ENCODE assay signal across 10 mouse cellular contexts in the genomic region with DNA sequence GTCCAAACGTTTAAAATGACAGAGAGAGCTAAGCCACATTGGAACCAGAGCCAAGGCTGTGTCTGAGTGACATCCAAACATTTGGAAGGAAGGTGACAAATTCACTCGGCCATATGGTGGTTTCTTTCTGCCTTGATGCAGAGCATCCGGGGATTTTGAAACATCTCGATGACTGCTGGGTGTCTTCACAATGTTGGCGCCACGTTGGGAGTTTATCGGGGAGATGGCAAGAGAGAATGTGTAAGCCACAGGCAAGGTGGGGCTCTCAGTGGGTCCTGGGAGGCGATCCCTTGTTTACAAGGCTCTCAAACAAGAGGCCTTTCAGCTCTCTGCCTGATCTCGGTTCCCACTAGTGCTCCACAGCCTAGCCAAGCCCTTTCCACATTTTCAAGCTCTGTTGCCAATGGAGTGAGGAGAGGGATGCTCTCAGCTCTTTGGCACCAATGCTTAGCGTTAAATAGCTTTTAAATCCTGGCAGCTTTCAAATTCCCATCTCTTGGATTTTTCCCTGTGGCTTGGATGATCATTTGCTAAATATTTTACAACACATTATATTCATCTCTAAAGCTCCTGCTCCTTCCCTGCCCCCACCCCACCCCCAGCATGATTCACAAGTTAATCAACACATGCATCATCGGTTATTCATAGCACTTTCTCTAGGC. TPM values are rescaled to one million over a fixed set of nuclear protein-coding genes. Genes with fewer than 3 reads are reported as not detected.
DNase-seq lines count a peak whose midpoint lies in the region; ATAC-seq and TF ChIP-seq lines count a peak whose summit lies in the region.
"Had no signal": no experiment of that assay in that cellular context is flagged by ENCODE, and none has a peak within 500 bp of the region (broad histone marks: within the 10 kb centered on the region; RNA-seq: fewer than 3 reads in every experiment).

No protein-coding gene starts in this region.

- no peak overlapping the region for H3K27ac ChIP-seq in forebrain, embryonic 13.5 days
- no peak overlapping the region for H3K27ac ChIP-seq in forebrain, embryonic 11.5 days (ENCODE audit: low read depth, low read length)
- H3K27ac ChIP-seq in cortical plate, adult 2 months (ENCODE audit: insufficient read depth, low read length), result peak overlapping the region; percentile 65
- H3K27ac ChIP-seq in midbrain, embryonic 11.5 days (ENCODE audit: low read depth, low read length), result no peak overlapping the region

- intact Hi-C loops in left cerebral cortex, postnatal 36 days (cut with DNase I), result no loop called here

- ATAC-seq in forebrain, embryonic 13.5 days, result peak; percentile 53; the same call in 1 of the 2 replicates
- ATAC-seq in forebrain, embryonic 11.5 days (replicated peaks; ENCODE audit: low FRiP score), result no peak
- no peak for ATAC-seq in midbrain, embryonic 11.5 days (ENCODE audit: low FRiP score)

- H3K4me1 ChIP-seq in forebrain, embryonic 13.5 days, result no peaks in the 10 kb centered on the region
- H3K4me1 ChIP-seq in forebrain, embryonic 11.5 days (replicated peaks; ENCODE audit: control insufficient read depth, insufficient read depth, low read length), result no peaks in the 10 kb centered on the region
- peaks cover 4% of the 10 kb centered on the region for H3K4me1 ChIP-seq in cortical plate, adult 2 months (ENCODE audit: control insufficient read depth, insufficient read depth, low read length)
- no peaks in the 10 kb centered on the region for H3K4me1 ChIP-seq in midbrain, embryonic 11.5 days (ENCODE audit: control insufficient read depth, insufficient read depth, low read length)

- TF ChIP-seq POLR2A in cortical plate, adult 2 months (IDR thresholded peaks at IDR 0.05; ENCODE audit: extremely low read depth, insufficient read depth, low read length), result no peak

- H3K36me3 ChIP-seq in forebrain, embryonic 13.5 days (ENCODE audit: poor library complexity, severe bottlenecking), result no peaks in the 10 kb centered on the region
- no peaks in the 10 kb centered on the region for H3K36me3 ChIP-seq in forebrain, embryonic 11.5 days (ENCODE audit: control insufficient read depth, insufficient read depth, low read length)
- no peaks in the 10 kb centered on the region for H3K36me3 ChIP-seq in midbrain, embryonic 11.5 days (ENCODE audit: control insufficient read depth, insufficient read depth, low read length)

- H3K4me2 ChIP-seq in forebrain, embryonic 13.5 days, result no peak overlapping the region
- H3K4me2 ChIP-seq in forebrain, embryonic 11.5 days (ENCODE audit: low read depth, low read length, severe bottlenecking), result no peak overlapping the region
- H3K4me2 ChIP-seq in midbrain, embryonic 11.5 days, result no peak overlapping the region

- 74% methylated on average over 11 of the region's 11 CpGs for WGBS in forebrain, embryonic 13.5 days
- WGBS in forebrain, embryonic 11.5 days, result 79% methylated on average over 11 of the region's 11 CpGs
- WGBS in midbrain, embryonic 11.5 days, result 70% methylated on average over 11 of the region's 11 CpGs

- H3K4me3 ChIP-seq in forebrain, embryonic 13.5 days, result no peak overlapping the region
- H3K4me3 ChIP-seq in forebrain, embryonic 11.5 days (ENCODE audit: low read depth, low read length), result no peak overlapping the region
- no peak overlapping the region for H3K4me3 ChIP-seq in cortical plate, adult 2 months (ENCODE audit: insufficient read depth, low read length)
- H3K4me3 ChIP-seq in midbrain, embryonic 11.5 days (ENCODE audit: low read depth, low read length), result no peak overlapping the region

- H3K27me3 ChIP-seq in forebrain, embryonic 13.5 days, result no peaks in the 10 kb centered on the region
- no peaks in the 10 kb centered on the region for H3K27me3 ChIP-seq in forebrain, embryonic 11.5 days (ENCODE audit: control insufficient read depth, insufficient read depth, low read length)
- no peaks in the 10 kb centered on the region for H3K27me3 ChIP-seq in midbrain, embryonic 11.5 days (ENCODE audit: control insufficient read depth, insufficient read depth, low read length)

- TF ChIP-seq CTCF in cortical plate, adult 2 months (IDR thresholded peaks at IDR 0.05; ENCODE audit: extremely low read depth, insufficient read depth, low read length), result no peak

- H3K9ac ChIP-seq in forebrain, embryonic 13.5 days, result no peak overlapping the region
- H3K9ac ChIP-seq in forebrain, embryonic 11.5 days (ENCODE audit: low read length), result no peak overlapping the region
- H3K9ac ChIP-seq in midbrain, embryonic 11.5 days (ENCODE audit: low read length), result no peak overlapping the region

- no peaks in the 10 kb centered on the region for H3K9me3 ChIP-seq in forebrain, embryonic 13.5 days (replicated peaks)
- no peaks in the 10 kb centered on the region for H3K9me3 ChIP-seq in forebrain, embryonic 11.5 days (ENCODE audit: control insufficient read depth, low read length)
- no peaks in the 10 kb centered on the region for H3K9me3 ChIP-seq in midbrain, embryonic 11.5 days (ENCODE audit: control insufficient read depth, low read length)

- no peak for DNase-seq in forebrain, embryonic 11.5 days (ENCODE audit: low spot score)
- DNase-seq in 3T3-L1 (ENCODE audit: low read depth, low spot score), result peak; percentile 92
- peak; percentile 39 to 42 for DNase-seq in left cerebral cortex, postnatal 36 days (ENCODE audit: low spot score in 2 of 2)
- no peak for DNase-seq in adrenal gland, adult 8-10 months
- no peak for DNase-seq in midbrain, embryonic 11.5 days (ENCODE audit: low spot score, missing footprints)
- DNase-seq in thymus, postnatal 0 days (ENCODE audit: low spot score), result no peak
- DNase-seq: adrenal gland, postnatal 25 days; kidney, postnatal 4 days had no signal

RNA-seq across cellular contexts. Expression of gene Tsen2, which starts 51.4 kb away (rescaled TPM):
- polyA plus RNA-seq in forebrain, embryonic 13.5 days (2015; fragmentation: Nextera tagmentation; extraction: Ambion mirVana), result 35.0 and 36.9 TPM in 2 replicates
- 33.8 and 34.6 TPM in 2 replicates for polyA plus RNA-seq in forebrain, embryonic 11.5 days (2014; fragmentation: Nextera tagmentation; extraction: Ambion mirVana)
- polyA plus RNA-seq in cortical plate, adult 2 months (2012; rRNA removed), result 20.4 and 21.4 TPM in 2 replicates
- total RNA-seq in left cerebral cortex, postnatal 36 days (2021), result 10 to 100 TPM; 20.3 to 21.8 TPM
- total RNA-seq in adrenal gland, adult 8-10 months (2022), result 10 to 100 TPM in 3 of 4 experiments, 1 to 10 TPM in 1; 9.1 to 19.9 (median 15.2) TPM
- 29.0 and 32.7 TPM in 2 replicates for polyA plus RNA-seq in midbrain, embryonic 11.5 days (2014; fragmentation: Nextera tagmentation; extraction: Ambion mirVana)
- polyA plus RNA-seq in thymus, postnatal 0 days (2015; fragmentation: Nextera tagmentation; extraction: Ambion mirVana), result 18.1 and 21.0 TPM in 2 replicates

Comparison
In these comparisons a context has a peak if more than half of its experiments do, and no peak if none do; other contexts are left out.
1. DNase-seq: peak in 3T3-L1 (single experiment) and left cerebral cortex, postnatal 36 days (2 of 2); none in forebrain, embryonic 11.5 days (single experiment), adrenal gland, adult 8-10 months (single experiment), midbrain, embryonic 11.5 days (single experiment) and thymus, postnatal 0 days (single experiment).